Mouse (Mus musculus): ENCODE data around the gene Vpreb2. TPM values are rescaled to one million over a fixed set of nuclear protein-coding genes. Genes with fewer than 3 reads are reported as not detected.

Gene Vpreb2
- polyA plus RNA-seq (2012; rRNA removed) = 3.2 and 5.8 TPM in 2 replicates

GRCm38 (mm10) chr16:17980128-17980527 is at the start of gene Vpreb2:
Vpreb2 (plus strand) TSS chr16:17980428.

Other genes with a start within 250 kb of the Vpreb2 start
- 12.6 and 18.0 TPM in 2 replicates for gene Med15, start 247.5 kb upstream of the Vpreb2 start, polyA plus RNA-seq (2012; rRNA removed)
- 14.3 and 15.0 TPM in 2 replicates for gene Klhl22, start 220.8 kb upstream of the Vpreb2 start, polyA plus RNA-seq (2012; rRNA removed)
- 4.7 and 6.5 TPM in 2 replicates for gene Scarf2, start 183.1 kb upstream of the Vpreb2 start, polyA plus RNA-seq (2012; rRNA removed)
- not detected in 2 replicates for gene B830017H08Rik, start 147.3 kb upstream of the Vpreb2 start, polyA plus RNA-seq (2012; rRNA removed)
- 1.0 and 1.6 TPM in 2 replicates for gene Car15, start 142.1 kb upstream of the Vpreb2 start, polyA plus RNA-seq (2012; rRNA removed)
- gene Gm20518, start 88.8 kb upstream of the Vpreb2 start, polyA plus RNA-seq (2012; rRNA removed) = 0.13 and 0.24 TPM in 2 replicates
- 0.02 and 0.03 TPM in 2 replicates for gene Tssk1, start 86.2 kb upstream of the Vpreb2 start, polyA plus RNA-seq (2012; rRNA removed)
- 20.8 and 21.7 TPM in 2 replicates for gene Dgcr2, start 81.9 kb upstream of the Vpreb2 start, polyA plus RNA-seq (2012; rRNA removed)
- not detected in 2 replicates for gene Tssk2, start 81.8 kb upstream of the Vpreb2 start, polyA plus RNA-seq (2012; rRNA removed)
- 7.2 and 8.3 TPM in 2 replicates for gene Ess2, start 69.1 kb upstream of the Vpreb2 start, polyA plus RNA-seq (2012; rRNA removed)
- not detected in 2 replicates for gene Gsc2, start 65.4 kb upstream of the Vpreb2 start, polyA plus RNA-seq (2012; rRNA removed)
- gene Slc25a1, start 52.2 kb upstream of the Vpreb2 start, polyA plus RNA-seq (2012; rRNA removed) = 48.8 and 59.1 TPM in 2 replicates
- gene Dgcr6, start 72.4 kb downstream of the Vpreb2 start, polyA plus RNA-seq (2012; rRNA removed) = 13.7 and 14.7 TPM in 2 replicates
- 4.6 and 4.8 TPM in 2 replicates for gene Prodh, start 109.8 kb downstream of the Vpreb2 start, polyA plus RNA-seq (2012; rRNA removed)
- 0.26 TPM in 2 replicates for gene Rtn4r, start 147.2 kb downstream of the Vpreb2 start, polyA plus RNA-seq (2012; rRNA removed)
- gene Ccdc188, start 237.5 kb downstream of the Vpreb2 start, polyA plus RNA-seq (2012; rRNA removed) = not detected in 2 replicates

Data from liver, embryonic 18 days (tissue).